Mouse (Mus musculus) forebrain, embryonic 15.5 days (tissue): ENCODE measurements around the gene Adtrp. TPM values are rescaled to one million over a fixed set of nuclear protein-coding genes. Genes with fewer than 3 reads are reported as not detected.

Source experiments
- ATAC-seq: fragments of 200-750 bp; cut with Nextera tagmentation; replicated peaks from 2 replicates; pipeline ENCODE4 v1.8.0; 2017; ENCODE audit warnings: mild to moderate bottlenecking, moderate TSS enrichment, moderate library complexity
- H3K27ac ChIP-seq: fragments of 300-500 bp; sonication (generic); replicated peaks from 2 replicates; pipeline ENCODE4 v1.5.1; 2015; ENCODE audit warnings: mild to moderate bottlenecking, inconsistent platforms
- H3K27me3 ChIP-seq: fragments of 300-500 bp; sonication (generic); 2 replicates; pipeline ENCODE4 v1.6.1; 2015; ENCODE audit warnings: inconsistent platforms
- H3K36me3 ChIP-seq: fragments of 300-500 bp; sonication (generic); 2 replicates; pipeline ENCODE4 v1.6.1; 2015; ENCODE audit warnings: mild to moderate bottlenecking, inconsistent platforms
- H3K4me1 ChIP-seq: fragments of 300-500 bp; sonication (generic); 2 replicates; pipeline ENCODE4 v1.6.1; 2015; ENCODE audit warnings: inconsistent platforms
- H3K4me2 ChIP-seq: fragments of 300-500 bp; sonication (generic); replicated peaks from 2 replicates; pipeline ENCODE4 v1.6.1; 2015; ENCODE audit warnings: mild to moderate bottlenecking, inconsistent platforms
- H3K4me3 ChIP-seq: fragments of 300-500 bp; sonication (generic); 2 replicates; pipeline ENCODE4 v1.5.1; 2015; ENCODE audit warnings: mild to moderate bottlenecking, inconsistent platforms
- H3K9ac ChIP-seq: fragments of 300-500 bp; sonication (generic); replicated peaks from 2 replicates; pipeline ENCODE4 v1.6.1; 2015; ENCODE audit warnings: mild to moderate bottlenecking, inconsistent platforms
- H3K9me3 ChIP-seq: fragments of 300-500 bp; sonication (generic); 2 replicates; pipeline ENCODE4 v1.6.1; 2016; ENCODE audit warnings: inconsistent platforms
- WGBS: fragments of 180-500 bp; shearing (Covaris S2); methylation state at CpG from one replicate; pipeline ENCODE4 v1.1.7; 2015; ENCODE audit warnings: mixed read lengths; 5-methylcytosine and 5-hydroxymethylcytosine counted together
- polyA plus RNA-seq: library from polyadenylated mRNA; unstranded; fragments of >200 nt; fragmentation: Nextera tagmentation; extraction: Ambion mirVana; gene quantifications from 2 replicates; pipeline ENCODE4 v1.2.1, GENCODE M21; 2015

The Adtrp gene
- polyA plus RNA-seq, 1 experiment from 2014 or later, result not detected

DNA sequence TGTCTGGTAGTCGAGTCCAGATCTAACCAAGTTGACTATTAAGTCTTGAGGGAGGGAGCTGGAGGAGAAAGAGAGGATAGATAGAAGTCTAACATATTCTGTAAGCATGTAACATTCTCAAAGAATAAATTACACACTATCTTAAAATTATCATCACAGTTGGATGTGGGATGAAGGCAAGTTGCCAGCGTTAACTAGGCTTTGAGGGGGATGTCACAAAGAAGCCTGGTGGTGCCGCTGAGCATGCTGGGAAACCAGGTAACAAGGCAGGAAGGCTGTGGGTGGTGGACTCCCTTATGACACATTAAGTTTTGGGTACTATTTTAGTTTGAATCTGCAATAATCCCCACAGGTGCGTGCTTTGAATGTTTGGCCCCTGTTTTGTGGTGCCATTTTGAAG lies 129.4 kb downstream of the Adtrp start:
- H3K27me3 ChIP-seq, result no peaks in the 10 kb centered on the region
- H3K4me2 ChIP-seq, result no peak overlapping the region
- no peak overlapping the region for H3K9ac ChIP-seq
- no peak overlapping the region for H3K4me3 ChIP-seq
- ATAC-seq, result no peak
- no peaks in the 10 kb centered on the region for H3K9me3 ChIP-seq
- H3K4me1 ChIP-seq, result no peaks in the 10 kb centered on the region
- H3K36me3 ChIP-seq, result no peaks in the 10 kb centered on the region
- 90% methylated on average over 4 of the region's 4 CpGs for WGBS
- no peak overlapping the region for H3K27ac ChIP-seq

Other genes starting within 250 kb of the Adtrp start
- 43.4 and 46.0 TPM in 2 replicates for gene Tmem170b, start 241.8 kb downstream of the Adtrp start, polyA plus RNA-seq
- gene Hivep1, start 204.3 kb upstream of the Adtrp start, polyA plus RNA-seq, result 17.7 and 21.9 TPM in 2 replicates